ENCODE assay signal across 22 mouse cellular contexts in genomic region chr1:19388864-19389505, GRCm38 (mm10).
A peak's percentile ranks its signal among the peaks of the same experiment; 100 is the strongest.
DNase-seq lines count a peak whose midpoint lies in the region; ATAC-seq and TF ChIP-seq lines count a peak whose summit lies in the region.
"Had no signal": no experiment of that assay in that cellular context is flagged by ENCODE, and none has a peak within 500 bp of the region (broad histone marks: within the 10 kb centered on the region; RNA-seq: fewer than 3 reads in every experiment).

No protein-coding gene starts in this region.

- no peak overlapping the region for H3K4me3 ChIP-seq in forebrain, embryonic 13.5 days
- no peak overlapping the region for H3K4me3 ChIP-seq in forebrain, embryonic 10.5 days
- H3K4me3 ChIP-seq in hindbrain, postnatal 0 days (ENCODE audit: low read length) = no peak overlapping the region
- H3K4me3 ChIP-seq in hindbrain, embryonic 10.5 days = no peak overlapping the region
- H3K4me3 ChIP-seq in embryonic facial prominence, embryonic 10.5 days = no peak overlapping the region
- H3K4me3 ChIP-seq: embryonic facial prominence, embryonic 13.5 days; gastrocnemius, adult 2 months; limb, embryonic 13.5 days; liver, embryonic 15.5 days; midbrain, embryonic 13.5 days; myocyte; neural tube, embryonic 15.5 days had no signal

- no peaks in the 10 kb centered on the region for H3K36me3 ChIP-seq in forebrain, embryonic 13.5 days (ENCODE audit: poor library complexity, severe bottlenecking)
- no peaks in the 10 kb centered on the region for H3K36me3 ChIP-seq in forebrain, embryonic 10.5 days (replicated peaks)
- H3K36me3 ChIP-seq in hindbrain, postnatal 0 days (ENCODE audit: insufficient read depth, low read length) = no peaks in the 10 kb centered on the region
- H3K36me3 ChIP-seq in hindbrain, embryonic 10.5 days = no peaks in the 10 kb centered on the region
- no peaks in the 10 kb centered on the region for H3K36me3 ChIP-seq in embryonic facial prominence, embryonic 10.5 days (replicated peaks)
- H3K36me3 ChIP-seq: embryonic facial prominence, embryonic 13.5 days; limb, embryonic 13.5 days; liver, embryonic 15.5 days; midbrain, embryonic 13.5 days; neural tube, embryonic 15.5 days had no signal

- H3K4me2 ChIP-seq in forebrain, embryonic 13.5 days = no peak overlapping the region
- H3K4me2 ChIP-seq in hindbrain, postnatal 0 days (ENCODE audit: low read depth, low read length) = no peak overlapping the region
- H3K4me2 ChIP-seq: embryonic facial prominence, embryonic 13.5 days; limb, embryonic 13.5 days; liver, embryonic 15.5 days; midbrain, embryonic 13.5 days; neural tube, embryonic 15.5 days had no signal

- DNase-seq in forebrain, embryonic 10.5 days (ENCODE audit: extremely low spot score, low spot score) = no peak
- peak; percentile 3 for DNase-seq in hindbrain, postnatal 0 days (ENCODE audit: low spot score)
- DNase-seq in hindbrain, embryonic 10.5 days (ENCODE audit: low spot score) = no peak
- peak; percentile 66 for DNase-seq in Muller cell, postnatal 12 days (ENCODE audit: inconsistent ontology term)
- DNase-seq in brain, embryonic 14.5 days (ENCODE audit: low read depth) = peak; percentile 22
- no peak for DNase-seq in embryonic facial prominence, embryonic 10.5 days (ENCODE audit: low spot score)
- no peak for DNase-seq in embryo, embryonic 9.5 days (ENCODE audit: extremely low spot score)
- DNase-seq: cerebellum, adult 2 months; gastrocnemius, adult 2 months; heart, adult 18-20 months; heart, postnatal 14 days; retina, postnatal 1 day; thymus, adult 18-20 months had no signal

- no peak overlapping the region for H3K9ac ChIP-seq in forebrain, embryonic 13.5 days
- no peak overlapping the region for H3K9ac ChIP-seq in hindbrain, postnatal 0 days (replicated peaks; ENCODE audit: low read length)
- H3K9ac ChIP-seq: embryonic facial prominence, embryonic 13.5 days; limb, embryonic 13.5 days; liver, embryonic 15.5 days; midbrain, embryonic 13.5 days; neural tube, embryonic 15.5 days had no signal

- no peaks in the 10 kb centered on the region for H3K27me3 ChIP-seq in forebrain, embryonic 13.5 days
- no peaks in the 10 kb centered on the region for H3K27me3 ChIP-seq in forebrain, embryonic 10.5 days (ENCODE audit: poor library complexity, severe bottlenecking)
- H3K27me3 ChIP-seq in hindbrain, postnatal 0 days (ENCODE audit: insufficient read depth, low read length) = no peaks in the 10 kb centered on the region
- no peaks in the 10 kb centered on the region for H3K27me3 ChIP-seq in hindbrain, embryonic 10.5 days (ENCODE audit: insufficient read depth, poor library complexity, severe bottlenecking)
- H3K27me3 ChIP-seq in embryonic facial prominence, embryonic 10.5 days (replicated peaks; ENCODE audit: low read depth, poor library complexity, severe bottlenecking) = no peaks in the 10 kb centered on the region
- H3K27me3 ChIP-seq: embryonic facial prominence, embryonic 13.5 days; liver, embryonic 15.5 days; midbrain, embryonic 13.5 days; neural tube, embryonic 15.5 days had no signal

- 56% methylated on average over 1 of the region's 1 CpGs for WGBS in forebrain, embryonic 13.5 days
- 79% methylated on average over 1 of the region's 1 CpGs for WGBS in forebrain, embryonic 10.5 days
- WGBS in hindbrain, postnatal 0 days = 71% methylated on average over 1 of the region's 1 CpGs
- 78% methylated on average over 1 of the region's 1 CpGs for WGBS in hindbrain, embryonic 10.5 days
- WGBS in embryonic facial prominence, embryonic 10.5 days = 80% methylated on average over 1 of the region's 1 CpGs

- no peak for TF ChIP-seq CTCF in hindbrain, postnatal 0 days (IDR thresholded peaks at IDR 0.05; ENCODE audit: low read depth)
- no peak for TF ChIP-seq CTCF in brain, embryonic 14.5 days (IDR thresholded peaks at IDR 0.05; ENCODE audit: borderline replicate concordance, extremely low read depth, insufficient read depth, insufficient read length)

- H3K9me3 ChIP-seq in forebrain, embryonic 13.5 days (replicated peaks) = no peaks in the 10 kb centered on the region
- H3K9me3 ChIP-seq in forebrain, embryonic 10.5 days = no peaks in the 10 kb centered on the region
- no peaks in the 10 kb centered on the region for H3K9me3 ChIP-seq in hindbrain, postnatal 0 days (ENCODE audit: low read length)
- no peaks in the 10 kb centered on the region for H3K9me3 ChIP-seq in hindbrain, embryonic 10.5 days
- H3K9me3 ChIP-seq in embryonic facial prominence, embryonic 10.5 days = no peaks in the 10 kb centered on the region
- H3K9me3 ChIP-seq: embryonic facial prominence, embryonic 13.5 days; limb, embryonic 13.5 days; liver, embryonic 15.5 days; midbrain, embryonic 13.5 days; neural tube, embryonic 15.5 days had no signal

- H3K27ac ChIP-seq in forebrain, embryonic 13.5 days = no peak overlapping the region
- no peak overlapping the region for H3K27ac ChIP-seq in forebrain, embryonic 10.5 days
- H3K27ac ChIP-seq in hindbrain, postnatal 0 days = no peak overlapping the region
- H3K27ac ChIP-seq in hindbrain, embryonic 10.5 days = no peak overlapping the region
- H3K27ac ChIP-seq in embryonic facial prominence, embryonic 10.5 days (replicated peaks) = no peak overlapping the region
- H3K27ac ChIP-seq: embryonic facial prominence, embryonic 13.5 days; gastrocnemius, adult 2 months; limb, embryonic 13.5 days; liver, embryonic 15.5 days; midbrain, embryonic 13.5 days; neural tube, embryonic 15.5 days had no signal

- no peaks in the 10 kb centered on the region for H3K4me1 ChIP-seq in forebrain, embryonic 13.5 days
- H3K4me1 ChIP-seq in forebrain, embryonic 10.5 days = no peaks in the 10 kb centered on the region
- no peaks in the 10 kb centered on the region for H3K4me1 ChIP-seq in hindbrain, postnatal 0 days (ENCODE audit: insufficient read depth, low read length)
- H3K4me1 ChIP-seq in hindbrain, embryonic 10.5 days (replicated peaks) = no peaks in the 10 kb centered on the region
- no peaks in the 10 kb centered on the region for H3K4me1 ChIP-seq in embryonic facial prominence, embryonic 10.5 days
- H3K4me1 ChIP-seq: embryonic facial prominence, embryonic 13.5 days; limb, embryonic 13.5 days; liver, embryonic 15.5 days; midbrain, embryonic 13.5 days; neural tube, embryonic 15.5 days had no signal

- peak; percentile 57; the same call in 1 of the 2 replicates for ATAC-seq in forebrain, embryonic 13.5 days
- no peak for ATAC-seq in hindbrain, postnatal 0 days
- ATAC-seq: hindbrain, embryonic 16.5 days; lung, postnatal 0 days; midbrain, embryonic 13.5 days had no signal

- TF ChIP-seq POLR2A in brain, embryonic 14.5 days (IDR thresholded peaks at IDR 0.05; ENCODE audit: borderline replicate concordance, extremely low read depth, insufficient read depth, insufficient read length, poor library complexity, severe bottlenecking) = no peak

Comparison
In these comparisons a context has a peak if more than half of its experiments do, and no peak if none do; other contexts are left out.
1. DNase-seq: peak in hindbrain, postnatal 0 days (single experiment), Muller cell, postnatal 12 days (single experiment) and brain, embryonic 14.5 days (single experiment); none in forebrain, embryonic 10.5 days (single experiment), hindbrain, embryonic 10.5 days (single experiment), embryonic facial prominence, embryonic 10.5 days (single experiment) and embryo, embryonic 9.5 days (single experiment).